Comparison of ENCODE assay signal across 8 mouse cellular contexts in the genomic region with DNA sequence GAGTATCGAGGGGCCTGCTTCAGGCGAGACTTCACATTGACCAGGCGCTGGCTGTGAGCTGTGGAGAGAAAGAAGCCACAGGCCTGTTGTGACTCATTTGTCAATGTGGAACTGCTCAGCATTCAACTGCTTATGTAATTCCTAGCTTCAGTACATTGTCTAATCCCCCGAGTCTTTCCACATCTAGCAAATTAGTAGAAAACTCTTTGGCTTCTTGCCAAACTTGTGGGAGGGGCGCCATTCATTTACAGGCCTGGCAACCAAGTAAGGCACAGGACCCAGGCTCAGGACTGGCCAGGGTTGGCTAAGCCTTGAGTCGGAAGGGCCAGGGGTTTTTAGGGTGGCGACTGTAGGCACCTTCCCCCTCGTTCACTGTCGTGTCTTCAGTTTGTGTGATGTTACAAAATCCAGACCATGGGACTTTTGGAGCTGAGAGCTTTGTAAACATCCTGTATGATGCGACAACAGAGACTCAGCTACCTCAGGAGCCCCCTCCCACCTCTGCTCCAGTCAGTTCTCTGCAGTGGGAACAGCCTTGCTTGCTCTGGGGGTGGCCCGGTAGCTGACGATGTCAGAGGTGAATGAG.
DNase-seq lines count a peak whose midpoint lies in the region; ATAC-seq lines count a peak whose summit lies in the region.

No protein-coding gene starts in this region.

- H3K9me3 ChIP-seq in forebrain, embryonic 12.5 days: no peaks in the 10 kb centered on the region
- no peaks in the 10 kb centered on the region for H3K9me3 ChIP-seq in heart, embryonic 13.5 days

- no peaks in the 10 kb centered on the region for H3K27me3 ChIP-seq in forebrain, embryonic 12.5 days
- H3K27me3 ChIP-seq in heart, embryonic 13.5 days (replicated peaks): no peaks in the 10 kb centered on the region

- peaks cover 9% of the 10 kb centered on the region for H3K4me1 ChIP-seq in forebrain, embryonic 12.5 days
- H3K4me1 ChIP-seq in heart, embryonic 13.5 days: peaks cover 12% of the 10 kb centered on the region

- peak overlapping the region; percentile 59; the same call in 1 of the 2 replicates for H3K27ac ChIP-seq in forebrain, embryonic 12.5 days
- H3K27ac ChIP-seq in heart, embryonic 13.5 days (replicated peaks): peak overlapping the region; percentile 42; the same call in 1 of the 2 replicates

- no peak overlapping the region for H3K4me3 ChIP-seq in forebrain, embryonic 12.5 days (replicated peaks)
- no peak overlapping the region for H3K4me3 ChIP-seq in heart, embryonic 13.5 days

- H3K36me3 ChIP-seq in forebrain, embryonic 12.5 days (replicated peaks): peaks cover 76% of the 10 kb centered on the region
- peaks cover 85% of the 10 kb centered on the region for H3K36me3 ChIP-seq in heart, embryonic 13.5 days

- intact Hi-C loops in left cerebral cortex, postnatal 10 days (cut with DNase I): no loop called here

- peak; percentile 79 for ATAC-seq in forebrain, embryonic 12.5 days (ENCODE audit: low FRiP score)
- no peak for ATAC-seq in heart, embryonic 13.5 days (ENCODE audit: extremely low read depth, insufficient number of reproducible peaks, low FRiP score, low TSS enrichment)

- WGBS in forebrain, embryonic 12.5 days: 66% methylated on average over 12 of the region's 12 CpGs
- 58% methylated on average over 12 of the region's 12 CpGs for WGBS in heart, embryonic 13.5 days

- no peak overlapping the region for H3K4me2 ChIP-seq in forebrain, embryonic 12.5 days
- no peak overlapping the region for H3K4me2 ChIP-seq in heart, embryonic 13.5 days

- DNase-seq in urinary bladder, postnatal 14 days (ENCODE audit: low spot score): peak; percentile 51
- no peak for DNase-seq in urinary bladder, adult 2 months (ENCODE audit: low spot score)
- peak; percentile 46 to 61 for DNase-seq in left cerebral cortex, postnatal 10 days (ENCODE audit: extremely low spot score in 1 of 2, low spot score in 2 of 2)
- peak; percentile 44 for DNase-seq in right cerebral cortex, postnatal 25 days
- no peak for DNase-seq in embryo, embryonic 10 days (ENCODE audit: low spot score)
- no peak for DNase-seq in cerebellum, postnatal 4 days (ENCODE audit: low spot score in 2 of 2)

- no peak overlapping the region for H3K9ac ChIP-seq in forebrain, embryonic 12.5 days
- H3K9ac ChIP-seq in heart, embryonic 13.5 days: no peak overlapping the region

Comparison
In these comparisons a context has a peak if more than half of its experiments do, and no peak if none do; other contexts are left out.
1. DNase-seq: peak in urinary bladder, postnatal 14 days (single experiment), left cerebral cortex, postnatal 10 days (2 of 2) and right cerebral cortex, postnatal 25 days (single experiment); none in urinary bladder, adult 2 months (single experiment), embryo, embryonic 10 days (single experiment) and cerebellum, postnatal 4 days (0 of 2).